Mouse (Mus musculus): ENCODE data around the gene Kcnj8. TPM values are rescaled to one million over a fixed set of nuclear protein-coding genes. Genes with fewer than 3 reads are reported as not detected.

Gene Kcnj8
- 12.0 and 12.8 TPM in 2 replicates for polyA plus RNA-seq (2012; rRNA removed)

GRCm38 (mm10) chr6:142571055-142571618 is at the start of gene Kcnj8:
Gene Kcnj8, minus strand, starts transcription at chr6:142571614.
- peak in 1 of 2 experiments; percentile 15 for DNase-seq (ENCODE audit: low read depth in 1 of 2, low spot score in 2 of 2)
- no peaks in the 10 kb centered on the region for H3K36me3 ChIP-seq (ENCODE audit: control insufficient read depth, insufficient read depth, low read length)
- peak within 1 kb of the TSS; percentile 53; the same call in 1 of the 2 replicates for H3K4me3 ChIP-seq (ENCODE audit: extremely low read depth, insufficient read depth, insufficient read length)
- H3K4me1 ChIP-seq (ENCODE audit: control insufficient read depth, insufficient read depth, insufficient read length): no peaks in the 10 kb centered on the region
- 3% methylated on average over 34 of the region's 34 CpGs for whole genome bisulfite sequencing
- no peak for TF ChIP-seq CTCF (IDR thresholded peaks at IDR 0.05; ENCODE audit: extremely low read depth, insufficient read depth, insufficient read length, insufficient replicate concordance)
- no peak for TF ChIP-seq POLR2A (IDR thresholded peaks at IDR 0.05; ENCODE audit: low read depth, low read length)
- H3K27me3 ChIP-seq (ENCODE audit: control insufficient read depth, insufficient read depth, low read length): peaks cover 11% of the 10 kb centered on the region; the same call in 1 of the 2 replicates
- H3K27ac ChIP-seq (ENCODE audit: insufficient read depth, low read length): peak within 1 kb of the TSS; percentile 64

GRCm38 (mm10) chr6:142616659-142617058 is 45.2 kb upstream of the Kcnj8 start:
- H3K4me3 ChIP-seq (ENCODE audit: extremely low read depth, insufficient read depth, insufficient read length): no peak overlapping the region
- TF ChIP-seq POLR2A (IDR thresholded peaks at IDR 0.05; ENCODE audit: low read depth, low read length) (no peak), CTCF (IDR thresholded peaks at IDR 0.05; ENCODE audit: extremely low read depth, insufficient read depth, insufficient read length, insufficient replicate concordance) (no peak)
- 69% methylated on average over 3 of the region's 3 CpGs for WGBS
- no peaks in the 10 kb centered on the region for H3K36me3 ChIP-seq (ENCODE audit: control insufficient read depth, insufficient read depth, low read length)
- no peaks in the 10 kb centered on the region for H3K27me3 ChIP-seq (ENCODE audit: control insufficient read depth, insufficient read depth, low read length)
- DNase-seq (ENCODE audit: low read depth in 1 of 2, low spot score in 2 of 2): no peak
- no peaks in the 10 kb centered on the region for H3K4me1 ChIP-seq (ENCODE audit: control insufficient read depth, insufficient read depth, insufficient read length)
- no peak overlapping the region for H3K27ac ChIP-seq (ENCODE audit: insufficient read depth, low read length)

GRCm38 (mm10) chr6:142614324-142614723 is 42.9 kb upstream of the Kcnj8 start:
- H3K4me1 ChIP-seq (ENCODE audit: control insufficient read depth, insufficient read depth, insufficient read length): no peaks in the 10 kb centered on the region
- TF ChIP-seq POLR2A (IDR thresholded peaks at IDR 0.05; ENCODE audit: low read depth, low read length) (no peak), CTCF (IDR thresholded peaks at IDR 0.05; ENCODE audit: extremely low read depth, insufficient read depth, insufficient read length, insufficient replicate concordance) (no peak)
- no peak overlapping the region for H3K4me3 ChIP-seq (ENCODE audit: extremely low read depth, insufficient read depth, insufficient read length)
- H3K36me3 ChIP-seq (ENCODE audit: control insufficient read depth, insufficient read depth, low read length): no peaks in the 10 kb centered on the region
- no peak overlapping the region for H3K27ac ChIP-seq (ENCODE audit: insufficient read depth, low read length)
- no peaks in the 10 kb centered on the region for H3K27me3 ChIP-seq (ENCODE audit: control insufficient read depth, insufficient read depth, low read length)
- WGBS: 91% methylated on average over 10 of the region's 10 CpGs
- no peak for DNase-seq (ENCODE audit: low read depth in 1 of 2, low spot score in 2 of 2)

- Histone ChIP-seq H3K4me3 (ENCODE audit: extremely low read depth, insufficient read depth, insufficient read length) (no peak overlapping the region), H3K36me3 (ENCODE audit: control insufficient read depth, insufficient read depth, low read length) (no peaks in the 10 kb centered on the region), H3K27ac (ENCODE audit: insufficient read depth, low read length) (no peak overlapping the region), H3K27me3 (ENCODE audit: control insufficient read depth, insufficient read depth, low read length) (no peaks in the 10 kb centered on the region), H3K4me1 (ENCODE audit: control insufficient read depth, insufficient read depth, insufficient read length) (no peaks in the 10 kb centered on the region)
- no peak for DNase-seq (ENCODE audit: low read depth in 1 of 2, low spot score in 2 of 2)
- no peak for TF ChIP-seq POLR2A (IDR thresholded peaks at IDR 0.05; ENCODE audit: low read depth, low read length)
- TF ChIP-seq CTCF (IDR thresholded peaks at IDR 0.05; ENCODE audit: extremely low read depth, insufficient read depth, insufficient read length, insufficient replicate concordance): no peak
- WGBS: 77% methylated on average over 8 of the region's 8 CpGs
These were observed 41.0 kb upstream of the Kcnj8 start for GRCm38 (mm10) chr6:142612366-142612765.

- TF ChIP-seq POLR2A (IDR thresholded peaks at IDR 0.05; ENCODE audit: low read depth, low read length): no peak
- TF ChIP-seq CTCF (IDR thresholded peaks at IDR 0.05; ENCODE audit: extremely low read depth, insufficient read depth, insufficient read length, insufficient replicate concordance): no peak
- no peaks in the 10 kb centered on the region for H3K4me1 ChIP-seq (ENCODE audit: control insufficient read depth, insufficient read depth, insufficient read length)
- H3K27me3 ChIP-seq (ENCODE audit: control insufficient read depth, insufficient read depth, low read length): no peaks in the 10 kb centered on the region
- WGBS: 80% methylated on average over 9 of the region's 9 CpGs
- H3K4me3 ChIP-seq (ENCODE audit: extremely low read depth, insufficient read depth, insufficient read length): no peak overlapping the region
- H3K36me3 ChIP-seq (ENCODE audit: control insufficient read depth, insufficient read depth, low read length): no peaks in the 10 kb centered on the region
- no peak for DNase-seq (ENCODE audit: low read depth in 1 of 2, low spot score in 2 of 2)
- no peak overlapping the region for H3K27ac ChIP-seq (ENCODE audit: insufficient read depth, low read length)
These were observed 38.3 kb upstream of the Kcnj8 start for GRCm38 (mm10) chr6:142609401-142610373.

GRCm38 (mm10) chr6:142607080-142607479 is 35.7 kb upstream of the Kcnj8 start:
- no peaks in the 10 kb centered on the region for H3K27me3 ChIP-seq (ENCODE audit: control insufficient read depth, insufficient read depth, low read length)
- H3K4me3 ChIP-seq (ENCODE audit: extremely low read depth, insufficient read depth, insufficient read length): no peak overlapping the region
- 85% methylated on average over 7 of the region's 7 CpGs for WGBS
- TF ChIP-seq POLR2A (IDR thresholded peaks at IDR 0.05; ENCODE audit: low read depth, low read length): no peak
- TF ChIP-seq CTCF (IDR thresholded peaks at IDR 0.05; ENCODE audit: extremely low read depth, insufficient read depth, insufficient read length, insufficient replicate concordance): no peak
- no peaks in the 10 kb centered on the region for H3K36me3 ChIP-seq (ENCODE audit: control insufficient read depth, insufficient read depth, low read length)
- no peaks in the 10 kb centered on the region for H3K4me1 ChIP-seq (ENCODE audit: control insufficient read depth, insufficient read depth, insufficient read length)
- DNase-seq (ENCODE audit: low read depth in 1 of 2, low spot score in 2 of 2): no peak
- no peak overlapping the region for H3K27ac ChIP-seq (ENCODE audit: insufficient read depth, low read length)
